Mouse (Mus musculus): ENCODE data around the gene Taar3.
A peak's percentile ranks its signal among the peaks of the same experiment; 100 is the strongest.

Taar3 gene

DNA sequence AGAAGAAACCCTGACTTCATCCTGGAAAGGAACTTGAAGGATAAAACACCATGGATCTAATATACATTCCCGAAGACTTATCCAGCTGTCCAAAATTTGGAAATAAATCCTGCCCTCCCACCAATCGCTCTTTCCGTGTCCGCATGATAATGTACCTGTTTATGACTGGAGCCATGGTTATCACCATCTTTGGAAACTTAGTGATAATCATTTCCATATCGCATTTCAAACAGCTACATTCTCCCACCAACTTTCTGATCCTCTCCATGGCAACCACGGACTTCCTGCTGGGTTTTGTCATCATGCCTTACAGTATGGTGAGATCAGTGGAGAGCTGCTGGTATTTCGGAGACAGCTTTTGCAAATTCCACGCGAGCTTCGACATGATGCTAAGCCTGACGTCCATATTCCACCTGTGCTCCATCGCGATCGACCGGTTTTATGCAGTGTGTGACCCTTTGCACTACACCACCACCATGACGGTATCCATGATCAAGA lies at the start of gene Taar3:
Taar3 (plus strand) TSS at position 51 of the 498 bp plus-strand sequence.
- no peak for DNase-seq

DNA sequence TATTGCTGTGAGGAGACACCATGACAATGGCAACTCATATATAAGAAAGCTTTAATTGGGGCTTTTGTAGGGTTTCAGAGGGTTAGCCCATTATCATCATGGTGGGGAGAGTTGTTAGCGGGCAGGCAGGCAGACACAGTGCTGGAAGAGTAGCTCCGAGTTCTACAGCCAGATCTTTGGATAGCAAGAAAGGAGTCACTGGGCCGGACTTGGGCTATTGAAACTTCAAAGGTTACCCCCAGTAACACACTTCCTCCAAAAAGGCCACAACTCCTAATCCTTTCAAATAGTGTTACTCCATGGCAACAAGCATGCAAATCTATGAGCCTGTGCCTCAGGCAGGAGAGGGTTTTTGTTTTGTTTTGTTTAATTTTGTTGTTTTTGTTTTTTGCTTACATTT lies 48.2 kb upstream of the Taar3 start:
- no peak for DNase-seq

DNA sequence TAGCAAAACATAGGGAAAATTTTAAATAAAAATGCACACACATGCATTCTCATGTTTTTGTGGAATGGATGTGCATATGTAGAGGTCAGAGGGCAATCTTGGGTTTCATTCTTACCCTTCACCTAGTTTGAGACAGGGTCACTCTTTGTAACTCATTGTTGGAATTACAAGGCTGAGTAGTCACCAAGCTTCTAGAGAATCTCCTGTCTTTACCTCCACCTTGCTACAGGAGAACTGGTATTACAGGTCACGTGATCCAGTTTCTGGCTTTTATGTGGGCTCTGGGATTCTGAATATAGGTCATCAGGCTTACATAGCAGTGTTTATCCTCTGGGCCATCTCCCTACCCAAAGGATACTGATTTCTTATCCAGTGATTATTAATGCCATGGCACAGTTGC lies 43.7 kb upstream of the Taar3 start:
- no peak for DNase-seq

DNA sequence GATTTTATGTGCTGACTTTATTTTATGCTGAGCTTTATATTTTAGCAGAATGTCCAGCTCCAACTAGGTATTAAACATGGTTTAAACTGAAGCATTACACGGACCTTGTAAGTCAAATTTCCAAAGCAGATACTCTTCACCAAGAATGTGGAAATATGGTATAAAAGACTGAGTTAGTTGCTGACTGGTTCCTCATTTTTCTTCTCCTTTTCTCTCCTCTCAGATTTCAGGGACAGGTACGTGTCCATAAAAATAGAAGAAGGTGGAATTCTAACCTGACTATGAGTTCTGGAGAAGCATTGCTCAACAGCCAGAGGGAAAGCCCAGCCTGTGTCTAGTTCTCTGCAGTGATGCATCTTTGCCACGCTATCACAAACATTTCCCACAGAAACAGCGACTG lies 29.3 kb upstream of the Taar3 start, which contains the start of gene Taar1:
Taar1 (plus strand) TSS at position 301 of the 400 bp plus-strand sequence.
- DNase-seq: no peak

DNA sequence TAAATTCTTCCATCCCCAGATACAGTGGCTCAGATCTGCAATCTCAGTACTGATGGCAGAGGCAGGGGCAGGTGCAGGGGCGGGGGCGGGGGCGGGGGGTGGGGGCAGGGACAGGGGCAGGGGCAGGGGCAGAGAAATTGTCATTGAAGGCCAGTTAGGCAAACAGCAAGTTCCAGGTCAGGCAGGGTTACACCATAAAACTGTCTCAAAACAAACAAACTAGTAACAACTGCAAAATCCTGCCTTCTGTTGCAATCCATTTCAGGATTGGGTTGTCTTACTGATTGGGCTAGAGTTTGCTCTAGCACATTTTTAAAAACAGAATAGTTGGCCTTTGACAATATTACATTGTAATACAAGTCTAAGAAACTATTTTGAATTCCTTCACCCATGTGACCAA lies 26.9 kb upstream of the Taar3 start:
- no peak for DNase-seq

DNA sequence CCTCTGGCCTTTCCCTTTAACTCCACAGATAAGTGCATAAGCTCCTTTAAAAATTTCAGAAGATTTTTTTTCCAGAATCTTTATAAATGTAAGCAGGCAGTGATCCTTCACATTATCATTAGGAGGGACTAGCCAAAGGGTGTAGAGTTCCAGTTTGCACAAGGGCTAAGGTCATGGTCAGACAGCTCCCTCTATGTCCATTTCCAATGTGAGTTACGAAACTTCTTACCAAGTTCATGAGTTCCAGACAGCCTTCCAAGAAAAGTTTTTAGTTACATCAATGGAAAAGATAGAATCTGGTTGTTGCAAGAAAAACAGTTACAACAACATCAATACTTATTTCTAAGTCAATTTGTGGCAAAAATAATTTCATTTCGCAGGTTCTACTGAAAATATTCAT lies 25.4 kb upstream of the Taar3 start:
- DNase-seq: no peak

DNA sequence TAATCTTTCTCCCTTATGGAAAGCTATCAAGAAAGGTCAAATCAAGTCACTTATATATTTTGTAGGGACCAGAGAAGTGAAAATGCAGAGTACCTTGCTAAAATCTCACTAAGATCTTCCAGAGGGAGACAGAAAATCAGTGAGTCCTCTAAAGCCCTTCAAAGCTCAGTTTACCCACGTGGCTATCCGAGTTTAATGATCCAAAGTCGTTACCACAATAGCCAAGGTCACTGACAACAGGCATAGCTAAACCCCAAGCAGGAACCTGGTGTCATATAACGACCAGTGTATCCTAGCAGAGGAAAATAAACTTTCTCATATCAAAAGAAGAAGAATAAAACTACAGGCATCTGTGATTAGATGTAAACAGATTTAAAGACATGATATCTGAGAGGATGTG lies 11.7 kb upstream of the Taar3 start:
- no peak for DNase-seq

DNA sequence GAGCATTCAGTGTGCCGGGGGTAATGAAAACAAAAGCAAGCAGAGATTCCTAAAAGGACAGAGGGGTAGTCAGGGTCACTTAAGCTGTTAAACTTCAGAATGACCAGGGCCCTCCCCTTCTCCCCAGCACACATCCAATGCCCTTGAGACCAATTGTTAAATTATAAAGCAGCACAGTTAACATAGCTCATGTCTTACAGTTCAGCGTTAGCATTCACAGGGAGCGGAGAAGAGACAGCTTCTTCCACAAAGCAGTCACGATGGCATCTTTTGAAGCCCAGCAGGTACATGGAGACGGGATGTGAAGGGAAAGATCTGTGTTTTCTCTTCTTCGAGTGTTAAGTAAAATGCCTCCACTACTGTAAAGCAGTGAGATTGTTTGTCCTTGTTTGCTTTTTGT lies 11.0 kb upstream of the Taar3 start, which contains the start of gene Taar2:
Taar2 (plus strand) TSS at position 261 of the 400 bp plus-strand sequence.
- no peak for DNase-seq

DNA sequence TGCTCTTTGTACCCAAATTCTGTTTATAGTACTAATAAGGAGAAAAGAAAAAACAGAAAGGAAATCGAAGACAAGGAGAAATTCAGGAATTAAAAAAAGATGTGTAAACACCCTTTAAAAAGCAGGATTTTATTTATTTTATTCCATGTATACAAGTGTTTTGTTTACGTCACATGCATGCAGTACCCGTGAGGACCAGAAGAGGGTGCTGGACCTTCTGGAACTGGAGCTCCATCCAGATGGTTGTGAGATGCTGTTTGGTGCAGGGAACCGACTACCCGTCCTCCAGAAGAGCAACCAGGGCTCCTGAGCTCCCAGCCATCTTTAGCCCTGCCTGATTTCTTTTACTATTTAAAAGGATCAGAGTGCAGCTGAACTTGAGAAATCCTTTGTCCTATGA lies 6.9 kb upstream of the Taar3 start:
- DNase-seq: no peak

DNA sequence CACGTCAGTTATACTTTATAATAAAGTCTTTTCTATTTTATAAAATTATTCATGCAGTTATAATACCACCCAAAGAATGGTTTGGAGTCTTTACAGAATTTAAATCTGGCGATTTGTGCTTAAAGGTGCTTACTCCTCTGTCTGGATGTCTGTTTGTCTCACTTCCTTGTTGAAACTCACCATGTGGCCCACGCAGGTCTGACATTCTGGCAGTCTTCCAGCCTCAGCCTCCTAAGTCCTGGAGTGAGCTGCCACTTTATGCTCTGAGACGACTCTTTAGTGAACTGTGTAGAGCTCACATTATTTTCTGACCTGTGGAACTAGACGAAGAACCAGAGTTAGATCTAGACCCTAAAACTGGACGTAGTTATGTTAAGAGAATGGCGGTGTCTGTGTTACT lies 1.3 kb upstream of the Taar3 start:
- no peak for DNase-seq

DNA sequence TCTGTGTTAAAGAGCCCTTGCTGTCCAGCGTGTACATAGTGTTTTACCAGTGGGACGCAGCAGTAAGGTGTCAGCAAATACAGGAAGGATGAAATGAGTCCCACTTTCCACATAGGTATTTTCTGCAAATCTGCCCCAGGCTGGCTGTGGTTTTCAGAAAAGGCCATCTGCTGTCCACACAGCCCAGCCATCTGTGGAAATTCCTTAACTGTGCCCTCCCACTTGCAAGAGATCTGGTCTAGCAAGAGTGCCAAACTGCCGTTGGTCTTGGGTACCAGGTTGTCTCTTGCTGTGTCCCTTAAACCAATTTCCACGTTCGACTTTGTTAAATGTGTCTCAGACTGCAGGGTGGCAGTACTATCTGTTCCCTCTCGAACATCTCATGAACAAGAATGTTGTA lies 2.4 kb downstream of the Taar3 start:
- peak; percentile 50 for DNase-seq

DNA sequence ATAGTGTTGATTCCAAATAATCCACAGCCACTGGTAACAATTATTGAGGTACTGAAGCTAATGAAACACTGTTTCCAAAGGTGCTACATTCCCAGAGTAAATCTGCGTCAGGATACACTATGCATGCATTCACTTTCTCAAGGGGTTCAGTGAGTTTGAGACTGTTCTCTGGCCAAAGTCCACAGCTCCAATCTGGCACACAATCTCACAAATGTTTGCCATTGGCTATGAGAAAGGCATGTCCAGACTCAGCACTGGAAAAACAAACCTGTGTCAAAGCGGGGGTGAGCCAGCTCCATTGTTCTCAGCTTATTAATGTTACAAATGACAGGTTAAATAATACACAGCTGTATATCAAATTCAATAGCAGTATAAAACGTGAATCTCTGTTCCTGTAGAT lies 9.7 kb downstream of the Taar3 start:
- DNase-seq: no peak

DNA sequence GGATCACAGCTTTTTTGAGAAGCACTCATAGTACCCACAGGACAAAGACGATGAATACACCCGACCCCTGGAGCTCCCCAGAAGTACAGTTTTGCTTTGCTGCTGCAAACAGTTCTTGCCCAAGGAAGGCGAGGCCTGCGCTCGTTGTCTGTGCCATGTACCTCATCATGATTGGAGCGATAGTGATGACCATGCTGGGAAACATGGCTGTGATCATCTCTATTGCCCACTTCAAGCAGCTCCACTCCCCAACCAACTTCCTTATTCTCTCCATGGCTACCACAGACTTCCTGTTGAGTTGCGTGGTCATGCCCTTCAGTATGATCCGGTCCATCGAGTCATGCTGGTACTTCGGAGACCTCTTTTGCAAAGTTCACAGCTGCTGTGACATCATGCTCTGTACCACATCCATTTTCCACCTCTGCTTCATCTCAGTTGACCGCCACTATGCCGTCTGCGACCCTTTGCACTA lies 11.1 kb downstream of the Taar3 start, which contains the start of gene Taar4:
Taar4 (plus strand) TSS at position 51 of the 472 bp plus-strand sequence.
- no peak for DNase-seq

DNA sequence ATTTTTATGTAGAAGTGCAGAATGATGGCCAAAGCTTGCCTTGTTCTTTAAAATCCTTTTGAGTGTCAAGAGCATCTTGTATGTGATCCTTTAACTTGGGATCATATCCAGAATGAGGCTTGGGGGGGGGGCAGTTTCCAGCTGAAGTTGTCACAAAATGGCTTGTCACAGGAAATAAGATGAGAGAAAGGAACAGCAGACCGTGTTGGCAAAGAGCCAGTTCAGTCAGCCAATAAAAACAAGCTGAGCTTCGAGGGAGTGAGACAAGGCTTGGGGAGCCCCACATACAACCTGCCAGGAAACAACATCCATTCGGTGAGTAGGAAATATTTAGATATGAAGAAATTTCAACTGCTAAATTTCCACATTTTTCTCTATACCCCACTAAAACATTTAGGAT lies 14.1 kb downstream of the Taar3 start:
- no peak for DNase-seq

DNA sequence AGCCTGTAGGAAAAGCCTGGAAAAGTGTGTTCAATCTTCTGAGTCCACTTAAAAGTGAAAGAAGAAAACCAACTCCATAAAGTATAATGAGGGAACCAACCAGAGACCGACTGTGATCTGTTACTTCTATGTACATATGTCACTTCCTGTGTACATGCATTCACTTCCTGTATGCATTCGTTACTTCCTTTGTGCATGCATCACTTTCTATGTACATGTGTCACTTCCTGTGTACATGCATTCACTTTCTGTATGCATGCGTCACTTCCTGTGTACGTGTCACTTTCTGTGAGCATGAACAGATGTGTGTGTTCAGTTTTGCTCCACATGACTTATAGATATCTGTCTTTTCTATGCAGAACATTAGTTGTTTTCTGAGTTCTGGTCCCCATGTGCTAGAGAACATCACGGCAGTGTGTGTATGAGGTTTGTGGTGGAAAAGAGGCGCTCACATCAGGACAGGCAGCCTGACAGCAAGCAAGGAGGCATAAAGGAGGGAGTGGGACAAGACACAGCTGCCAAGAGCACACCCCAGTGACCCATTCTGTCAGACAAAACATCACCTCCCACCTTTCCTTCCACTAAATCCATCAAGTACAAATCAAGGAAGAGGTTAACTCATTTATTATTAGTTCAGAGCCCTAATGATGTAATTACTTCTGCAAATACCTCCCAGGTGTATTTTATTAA lies 15.7 kb downstream of the Taar3 start:
- DNase-seq: no peak

DNA sequence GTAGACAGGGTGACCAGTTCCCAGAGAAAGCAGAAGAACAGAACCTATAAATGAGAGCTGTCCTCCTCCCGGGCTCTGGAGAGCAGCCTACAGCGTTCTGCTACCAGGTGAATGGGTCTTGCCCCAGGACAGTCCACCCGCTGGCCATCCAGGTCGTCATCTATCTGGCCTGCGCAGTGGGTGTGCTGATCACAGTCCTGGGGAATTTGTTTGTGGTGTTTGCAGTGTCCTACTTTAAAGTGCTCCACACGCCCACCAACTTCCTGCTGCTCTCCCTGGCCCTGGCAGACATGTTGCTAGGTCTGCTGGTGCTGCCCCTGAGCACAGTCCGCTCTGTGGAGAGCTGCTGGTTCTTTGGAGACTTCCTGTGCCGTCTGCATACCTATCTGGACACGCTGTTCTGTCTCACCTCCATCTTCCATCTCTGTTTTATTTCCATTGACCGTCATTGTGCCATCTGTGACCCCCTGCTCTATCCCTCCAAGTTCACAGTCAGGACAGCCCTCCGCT lies 21.4 kb downstream of the Taar3 start, which contains the start of gene Taar5:
Taar5 (plus strand) TSS at position 51 of the 510 bp plus-strand sequence.
- DNase-seq: no peak

DNA sequence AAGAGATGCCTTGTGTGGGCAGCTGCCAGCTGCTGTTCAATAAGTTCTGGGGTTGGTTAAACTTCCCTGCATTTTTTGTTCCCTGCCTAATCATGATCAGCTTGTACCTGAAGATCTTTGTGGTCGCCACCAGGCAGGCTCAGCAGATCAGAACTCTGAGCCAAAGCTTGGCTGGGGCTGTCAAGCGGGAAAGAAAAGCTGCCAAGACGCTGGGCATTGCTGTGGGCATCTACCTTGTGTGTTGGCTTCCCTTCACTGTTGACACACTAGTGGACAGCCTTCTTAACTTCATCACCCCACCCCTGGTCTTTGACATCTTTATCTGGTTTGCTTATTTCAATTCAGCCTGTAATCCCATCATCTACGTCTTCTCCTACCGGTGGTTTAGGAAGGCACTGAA lies 21.9 kb downstream of the Taar3 start:
- no peak for DNase-seq

DNA sequence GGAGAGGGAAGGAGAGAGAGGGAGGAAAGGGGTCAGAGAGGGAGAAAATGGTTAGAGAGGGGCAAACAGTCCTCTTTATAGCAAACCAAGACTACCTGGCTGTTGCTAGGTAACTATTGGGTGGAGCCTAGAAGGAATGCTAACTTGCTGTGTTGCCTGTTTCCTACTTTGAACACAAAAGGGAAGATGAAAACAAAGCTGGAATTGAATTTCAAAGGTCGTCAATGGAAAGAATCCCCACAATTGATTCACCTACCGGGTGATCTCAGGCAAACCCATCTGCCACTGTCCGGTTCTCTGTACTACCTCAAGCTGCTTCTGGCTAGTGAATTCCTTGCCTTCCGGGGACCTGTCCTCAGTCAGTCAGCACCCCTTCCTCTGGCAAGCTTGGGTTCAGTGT lies 28.6 kb downstream of the Taar3 start:
- no peak for DNase-seq

DNA sequence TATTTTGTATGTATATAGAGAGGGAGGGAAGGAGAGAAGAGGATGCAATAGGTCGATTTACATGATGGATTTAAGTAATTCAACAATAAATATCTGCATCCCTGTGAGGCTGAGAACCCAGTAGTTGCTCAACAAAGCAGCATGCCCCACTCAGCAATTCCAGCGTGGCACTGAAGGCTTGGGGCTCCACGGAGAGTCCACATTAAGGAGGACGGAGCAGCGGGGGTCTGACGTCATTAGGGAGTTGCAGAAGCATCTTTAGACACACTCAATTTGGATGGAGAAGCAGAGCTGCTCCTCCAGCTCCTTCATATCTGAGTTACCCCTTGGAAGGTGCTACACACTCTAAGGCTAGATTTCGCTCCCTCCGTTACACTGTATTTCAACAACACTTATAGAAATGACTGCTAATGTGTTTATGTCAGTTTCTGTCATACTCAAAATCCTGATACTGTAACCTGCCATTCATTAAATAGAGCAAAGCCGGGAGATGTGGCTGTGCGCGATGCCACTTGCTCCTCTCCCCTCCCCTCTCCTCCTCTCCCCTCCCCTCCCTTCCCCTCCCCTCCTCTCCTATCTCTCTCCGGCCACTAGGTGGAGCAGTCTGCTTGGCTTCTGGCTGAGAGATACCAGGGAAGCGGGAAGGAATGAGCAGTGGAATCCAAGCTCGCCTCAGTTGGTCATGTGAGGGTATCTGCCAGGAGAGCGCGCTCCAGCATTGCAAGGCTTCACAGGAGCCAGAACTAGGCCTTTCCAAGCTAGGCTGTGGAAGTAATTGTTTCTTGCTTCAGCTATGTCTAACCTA lies 29.7 kb downstream of the Taar3 start:
- peak; percentile 45 to 59 for DNase-seq

DNA sequence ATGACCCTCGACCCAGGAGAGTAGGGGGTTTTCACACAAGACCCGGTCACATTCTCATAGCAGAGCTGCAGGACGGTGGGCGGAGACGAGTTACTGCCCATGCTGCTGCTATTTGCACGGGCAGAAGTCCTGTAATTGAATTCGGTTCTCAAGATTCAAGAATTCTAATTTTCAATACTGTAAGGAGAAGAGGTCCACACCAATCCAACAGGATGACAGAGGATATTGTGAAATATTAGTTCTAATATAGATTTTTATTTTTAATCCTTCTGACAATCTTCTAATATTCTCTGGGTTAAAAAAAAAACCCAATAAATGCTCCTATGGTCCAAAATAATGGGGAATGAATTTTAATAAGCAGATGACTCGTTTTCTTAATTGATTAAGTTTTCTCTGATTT lies 36.2 kb downstream of the Taar3 start, which contains the start of gene Taar6:
Taar6 (minus strand) TSS at position 101 of the 400 bp plus-strand sequence.
- DNase-seq: no peak

DNA sequence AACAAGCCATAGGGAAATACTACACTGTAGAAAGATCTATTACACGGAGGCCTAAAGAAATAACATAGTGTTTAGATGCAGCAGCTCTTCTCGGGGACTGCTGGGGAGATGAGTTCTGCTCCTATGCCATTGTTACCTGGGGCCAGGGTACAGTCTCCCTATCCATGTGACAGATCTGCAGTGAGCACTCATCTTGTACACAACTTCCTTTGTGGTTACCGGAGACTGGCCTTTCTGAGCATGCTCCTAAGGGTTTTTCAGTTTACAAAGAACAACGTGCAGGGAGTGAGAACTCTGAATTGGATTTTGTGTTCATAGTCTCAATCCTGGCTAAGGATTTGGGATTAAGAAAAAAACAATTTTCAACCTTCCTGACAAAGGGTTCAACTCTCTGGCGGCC lies 37.1 kb downstream of the Taar3 start:
- no peak for DNase-seq

DNA sequence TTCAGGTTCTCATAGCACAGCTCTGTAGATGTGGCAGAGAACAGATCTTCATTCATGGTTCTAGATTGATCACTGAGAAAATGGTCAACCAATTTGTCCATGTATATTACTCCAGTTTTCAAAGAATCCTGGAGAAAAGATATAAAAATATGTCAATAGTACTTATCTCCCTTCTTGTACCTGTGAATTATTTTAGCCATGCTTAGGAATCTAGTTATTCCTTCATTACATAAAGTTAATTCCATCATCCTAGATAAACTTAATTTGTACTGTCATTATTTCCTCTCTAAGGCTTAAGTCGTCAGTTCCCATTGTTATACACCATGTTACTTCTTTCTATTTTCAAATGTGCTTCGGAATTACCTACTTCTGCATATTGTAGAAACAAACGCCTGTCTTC lies 44.0 kb downstream of the Taar3 start, which contains the start of gene Taar7a:
Taar7a (minus strand) TSS at position 101 of the 400 bp plus-strand sequence.
- DNase-seq: no peak

DNA sequence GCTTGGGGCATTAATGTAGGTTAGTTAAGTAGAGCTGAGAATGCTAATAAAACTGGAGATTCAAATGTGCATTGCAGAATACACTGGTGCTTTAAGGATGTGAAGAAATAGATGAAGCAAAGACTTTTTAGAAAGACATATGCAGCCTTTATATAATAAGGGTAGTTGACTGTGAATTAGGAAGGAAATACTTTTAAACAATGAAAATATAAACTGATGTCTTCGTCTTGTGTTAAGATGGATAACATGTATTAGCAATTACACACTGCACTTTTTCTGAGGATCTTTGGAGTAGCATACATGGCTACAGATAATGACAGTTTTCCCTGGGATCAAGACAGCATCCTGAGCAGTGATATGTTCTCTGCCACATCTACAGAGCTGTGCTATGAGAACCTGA lies 50.3 kb downstream of the Taar3 start, which contains the start of gene Taar7b:
Taar7b (plus strand) TSS at position 301 of the 400 bp plus-strand sequence.
- no peak for DNase-seq
